Mouse (Mus musculus) MEL-GATA-1-ER (cell line): Measurements from ENCODE around the gene Akp3.
A peak's percentile ranks its signal among the peaks of the same experiment; 100 is the strongest.

Source experiments
- DNase-seq: peaks from one replicate; pipeline ENCODE4 v3.0.0-alpha.2; 2012; ENCODE audit warnings: low read depth; ENCODE audit errors: extremely low read depth

The Akp3 gene

DNA sequence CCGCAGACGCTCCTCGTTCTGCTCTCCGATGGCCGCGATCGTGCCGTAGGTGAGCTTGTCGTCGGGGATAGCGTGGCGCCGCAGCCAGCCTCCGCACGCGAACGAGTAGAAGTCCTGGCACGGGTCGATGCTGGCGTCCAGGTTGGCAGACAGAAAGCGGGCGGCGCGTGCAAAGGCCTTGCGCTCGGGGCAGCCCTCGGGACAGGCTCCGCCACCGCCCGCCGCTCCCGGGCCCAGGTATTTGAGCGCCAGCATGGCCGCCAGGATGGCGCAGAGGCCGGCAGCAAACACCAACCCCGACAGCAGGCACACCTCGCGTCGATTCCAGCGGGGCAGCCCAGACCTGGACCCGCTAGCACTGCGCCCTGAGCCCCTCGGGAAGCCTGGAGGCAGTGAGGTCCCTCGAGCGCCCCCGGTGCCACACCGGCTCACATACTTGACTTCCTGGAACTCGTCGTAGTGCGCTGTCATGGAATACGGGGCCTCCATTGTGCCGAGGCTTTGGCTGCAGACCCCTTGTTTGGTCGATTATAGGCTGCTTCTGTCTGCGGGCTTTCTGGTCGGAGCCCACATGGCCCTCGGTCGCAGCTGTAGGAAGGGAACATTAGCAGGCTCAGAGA is 29.8 kb downstream of the Akp3 start:
- DNase-seq: no peak

DNA sequence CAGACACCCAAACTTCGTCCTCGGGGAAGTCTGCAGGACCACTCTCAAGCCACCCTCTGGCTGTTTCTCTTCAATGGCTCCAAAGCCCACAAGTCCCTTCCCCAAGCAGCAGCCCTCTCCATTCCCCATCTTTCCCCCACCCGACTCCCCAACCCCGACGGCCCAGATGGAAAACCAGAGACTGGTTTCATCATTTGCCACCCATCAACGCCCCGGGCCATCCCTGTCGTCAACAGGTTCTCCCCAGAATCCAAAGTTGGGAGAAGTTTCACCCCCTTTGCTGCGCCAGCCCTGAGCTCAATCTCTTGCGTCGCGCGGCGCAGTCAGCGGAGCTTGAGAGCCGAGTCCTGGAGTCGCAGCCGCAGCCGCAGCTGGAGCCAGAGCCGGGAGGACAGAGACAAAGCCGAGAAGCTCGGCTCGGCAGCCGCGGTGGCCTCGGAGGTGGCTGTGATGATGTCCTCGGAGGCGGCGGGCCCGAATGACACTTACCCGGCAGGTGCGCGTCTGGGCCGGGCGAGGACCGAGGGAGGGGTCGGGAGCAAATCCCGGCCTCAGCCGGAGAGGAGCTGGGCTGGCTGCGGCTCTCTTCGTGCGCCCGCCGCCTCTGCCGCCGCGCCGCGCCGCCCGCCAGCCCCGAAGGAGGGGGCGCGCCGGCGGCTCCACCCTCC is 30.9 kb downstream of the Akp3 start:
- no peak for DNase-seq

DNA sequence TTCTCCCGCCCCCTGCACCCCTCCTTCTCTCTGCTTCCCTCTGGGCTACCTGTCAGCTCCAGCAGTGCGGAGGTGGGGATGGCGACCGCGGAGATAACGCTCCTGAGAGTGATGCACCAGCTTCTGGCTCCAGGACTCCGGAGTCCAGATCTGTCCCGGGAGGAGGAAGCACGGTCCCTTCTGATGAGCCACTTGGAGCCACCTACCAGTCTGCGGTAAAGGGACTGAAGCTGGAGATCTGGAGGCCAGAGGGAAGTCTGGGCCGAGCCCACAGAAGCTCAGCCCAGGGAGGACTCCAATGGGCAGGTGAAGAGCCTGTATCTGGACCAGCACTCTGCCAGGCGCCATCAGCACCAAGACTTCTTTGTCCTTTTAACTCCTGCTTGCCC is 31.4 kb downstream of the Akp3 start, which contains the start of gene Ecel1:
Gene Ecel1 (minus strand): TSS at position 323 of the 389 bp plus-strand sequence.
- DNase-seq: no peak

- no peak for DNase-seq
Observed at GRCm38 (mm10) chr1:87159396-87159795, 34.6 kb downstream of the Akp3 start.

DNA sequence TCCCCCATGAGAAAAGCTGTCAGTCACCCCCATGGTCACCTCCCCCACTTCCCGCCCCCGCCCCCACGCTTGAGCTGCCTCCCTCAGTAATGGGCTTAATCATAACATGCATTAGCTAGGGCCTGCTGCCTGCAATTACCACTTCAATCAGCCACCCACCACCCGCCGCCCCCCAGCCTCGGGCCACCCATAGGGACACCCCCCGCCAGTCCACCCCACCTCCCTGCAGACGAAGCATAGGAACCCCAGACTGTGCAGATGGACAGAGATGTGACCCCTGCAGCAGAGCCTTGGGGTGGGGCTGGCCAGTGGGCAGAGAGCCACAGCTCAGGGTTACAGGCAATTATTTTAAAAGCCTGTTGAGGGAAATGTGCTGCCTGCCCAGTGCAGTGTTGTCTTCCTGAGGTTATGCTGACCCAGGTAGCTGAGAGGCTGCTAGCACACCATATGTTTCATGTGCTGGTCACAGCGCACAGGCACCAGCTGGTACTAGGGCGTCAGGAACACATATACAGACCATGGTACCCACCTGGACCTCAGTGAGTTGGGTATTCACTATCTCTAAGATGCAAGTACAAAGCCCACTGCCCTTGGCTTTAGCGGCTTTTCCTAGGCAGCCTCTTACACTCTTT is 39.5 kb downstream of the Akp3 start:
- DNase-seq: no peak

- DNase-seq: no peak
Observed at GRCm38 (mm10) chr1:87164796-87165184, 40.0 kb downstream of the Akp3 start.

DNA sequence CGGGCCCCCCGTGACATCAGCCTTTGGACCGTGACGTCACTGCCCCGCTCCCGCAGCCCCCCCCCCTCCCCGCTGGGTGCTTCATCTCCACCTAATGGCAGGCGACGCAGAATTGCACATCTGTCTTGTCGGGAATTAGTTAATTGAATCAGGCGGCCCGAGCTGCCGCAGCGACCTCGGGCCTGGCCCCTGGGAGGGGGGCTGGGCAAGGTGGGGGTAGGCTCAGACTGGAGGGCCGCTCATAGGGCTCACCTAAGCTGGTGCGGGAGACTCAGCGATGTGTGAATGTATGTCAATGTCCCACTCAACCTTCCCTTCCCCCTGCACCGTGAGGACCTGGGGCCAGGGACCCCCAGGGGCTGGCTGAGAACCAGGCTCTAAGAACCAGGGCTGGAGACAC is 45.7 kb downstream of the Akp3 start:
- DNase-seq: no peak

DNA sequence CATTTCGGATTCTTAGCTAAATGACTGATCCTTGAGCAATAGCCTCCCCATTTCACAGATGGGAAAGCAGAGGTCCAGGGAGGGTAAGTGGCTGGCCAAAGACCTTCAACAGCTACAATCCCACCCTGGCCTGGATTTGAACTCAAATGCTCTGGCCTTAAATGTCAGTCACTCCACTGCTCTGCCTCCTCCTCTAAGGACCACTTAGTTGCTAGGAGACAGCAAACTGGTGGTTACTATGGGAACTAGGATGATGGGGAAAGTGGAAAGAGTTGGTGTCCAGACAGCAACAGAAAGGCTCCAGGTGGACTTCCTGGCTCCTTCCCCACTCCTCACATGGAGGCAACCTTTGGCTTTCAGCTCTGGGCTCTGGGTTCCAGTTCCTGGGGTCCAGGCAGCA is 46.5 kb downstream of the Akp3 start:
- no peak for DNase-seq

DNA sequence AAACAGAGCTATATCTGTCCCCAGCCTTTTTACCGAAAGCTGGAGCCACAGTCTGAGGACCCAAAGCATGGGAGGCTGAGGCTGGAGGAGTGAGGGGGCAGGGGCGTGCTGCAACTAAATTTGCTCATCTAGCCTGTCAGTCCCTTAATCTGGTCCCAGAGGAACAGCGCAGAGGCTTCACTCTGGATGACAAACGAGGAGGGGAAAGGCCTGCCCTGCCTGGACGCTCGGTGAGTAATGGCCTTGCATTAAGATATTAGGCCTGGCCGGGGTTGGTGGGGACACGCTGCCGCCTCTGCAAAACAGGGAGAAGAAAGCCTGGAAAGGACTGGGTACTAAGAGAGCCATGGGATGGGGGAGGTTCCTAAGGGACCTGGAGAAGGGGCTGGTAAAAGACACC is 47.5 kb downstream of the Akp3 start:
- no peak for DNase-seq

DNA sequence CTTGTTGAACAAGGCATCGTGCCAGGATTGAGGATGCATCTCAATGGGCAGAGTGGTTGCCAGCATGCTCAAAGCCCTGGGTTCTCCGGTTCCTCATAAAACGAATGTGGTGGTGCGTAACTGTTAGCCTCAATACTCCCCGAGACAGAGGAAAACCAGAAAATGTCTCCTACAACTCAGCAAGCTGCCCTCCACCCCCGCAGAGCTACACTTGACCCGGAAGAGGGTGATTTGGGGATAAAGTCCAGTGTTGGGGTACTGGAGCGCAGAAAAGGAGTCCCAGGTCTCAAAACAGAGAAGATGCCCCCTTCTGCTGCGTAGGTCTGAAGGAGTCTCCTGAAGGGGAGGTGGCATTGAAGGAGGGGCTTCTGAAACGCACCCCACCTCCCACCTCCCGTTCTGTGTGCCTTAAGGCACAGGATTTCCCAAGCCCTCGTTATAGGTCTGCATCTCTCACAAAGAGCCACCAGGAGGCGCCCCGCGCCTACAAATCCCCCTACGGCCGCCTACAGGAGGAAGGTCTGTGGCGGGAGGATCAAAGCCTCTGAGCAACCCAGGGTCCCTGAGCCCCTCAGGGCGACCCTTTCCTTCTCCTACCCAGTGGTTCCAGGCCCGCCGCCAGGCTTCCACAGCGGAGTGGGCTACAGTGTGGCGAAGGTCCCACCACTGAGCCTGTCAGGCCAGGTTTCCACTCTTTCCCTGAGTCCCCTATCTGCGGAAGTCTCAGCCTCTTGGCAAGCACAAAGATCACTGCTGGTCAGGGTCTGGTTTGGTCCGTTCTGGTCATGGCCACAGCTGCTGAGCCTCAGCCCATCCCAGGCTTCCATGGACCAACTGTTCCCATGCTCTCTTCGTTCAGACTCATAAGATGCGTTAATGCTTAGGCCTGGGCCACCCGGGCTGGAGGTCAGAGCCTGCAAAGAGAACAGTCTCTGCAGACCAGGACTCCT is 49.5 kb downstream of the Akp3 start:
- peak; percentile 43 for DNase-seq

GRCm38 (mm10) chr1:87175852-87176292 is 51.1 kb downstream of the Akp3 start:
- no peak for DNase-seq
